Mouse (Mus musculus) T-helper 1 cell (primary cell): ENCODE measurements around the gene Bhlhe40.

ENCODE experiments used
- in situ Hi-C: fragments of 300-600 bp; cut with MboI, MseI; formaldehyde crosslinking; loops from one replicate; pipeline ENCODE4 v1.15.1; 2025; ENCODE audit warnings: high pct_unique_total_duplicates

The Bhlhe40 gene

GRCm38 (mm10) chr6:108662314-108663240 lies 2.1 kb downstream of the Bhlhe40 start:
- in situ Hi-C loops, result loop anchor here (5.0 kb wide), 2 partner anchors 110 to 220 kb away; no protein-coding TSS in a partner anchor

GRCm38 (mm10) chr6:108663241-108664194 lies 3.1 kb downstream of the Bhlhe40 start:
- in situ Hi-C loops, result loop anchor here (5.0 kb wide), 2 partner anchors 111 to 221 kb away; no protein-coding TSS in a partner anchor

GRCm38 (mm10) chr6:108664533-108665150 lies 4.2 kb downstream of the Bhlhe40 start:
- in situ Hi-C loops, result loop anchor here (5.0 kb wide), 3 partner anchors 38 to 222 kb away; no protein-coding TSS in a partner anchor

- in situ Hi-C loops, result loop anchor here (5.0 kb wide), 1 partner anchor 37 kb away; no protein-coding TSS in a partner anchor
Observed at GRCm38 (mm10) chr6:108665587-108665986, 5.2 kb downstream of the Bhlhe40 start.

GRCm38 (mm10) chr6:108666648-108667488 lies 6.4 kb downstream of the Bhlhe40 start:
- in situ Hi-C loops, result loop anchor here (5.0 kb wide), 1 partner anchor 35 kb away; no protein-coding TSS in a partner anchor

GRCm38 (mm10) chr6:108667599-108668021 lies 7.2 kb downstream of the Bhlhe40 start:
- in situ Hi-C loops, result loop anchor here (5.0 kb wide), 1 partner anchor 35 kb away; no protein-coding TSS in a partner anchor

- in situ Hi-C loops, result loop anchor here (5.0 kb wide), 1 partner anchor 34 kb away; no protein-coding TSS in a partner anchor
Observed at GRCm38 (mm10) chr6:108668321-108668786, 7.9 kb downstream of the Bhlhe40 start.

GRCm38 (mm10) chr6:108670276-108670675 lies 9.8 kb downstream of the Bhlhe40 start:
- in situ Hi-C loops, result no loop called here

GRCm38 (mm10) chr6:108670821-108671220 lies 10.4 kb downstream of the Bhlhe40 start:
- in situ Hi-C loops, result no loop called here

GRCm38 (mm10) chr6:108672094-108672493 lies 11.7 kb downstream of the Bhlhe40 start:
- in situ Hi-C loops, result no loop called here

GRCm38 (mm10) chr6:108674221-108674620 lies 13.8 kb downstream of the Bhlhe40 start:
- in situ Hi-C loops, result no loop called here

GRCm38 (mm10) chr6:108676783-108677340 lies 16.4 kb downstream of the Bhlhe40 start:
- in situ Hi-C loops, result no loop called here

GRCm38 (mm10) chr6:108677697-108678096 lies 17.3 kb downstream of the Bhlhe40 start:
- in situ Hi-C loops, result no loop called here

GRCm38 (mm10) chr6:108678227-108678626 lies 17.8 kb downstream of the Bhlhe40 start:
- in situ Hi-C loops, result no loop called here

- in situ Hi-C loops, result no loop called here
Observed at GRCm38 (mm10) chr6:108680503-108680902, 20.1 kb downstream of the Bhlhe40 start.

- in situ Hi-C loops, result no loop called here
Observed at GRCm38 (mm10) chr6:108681084-108681483, 20.7 kb downstream of the Bhlhe40 start.

- in situ Hi-C loops, result no loop called here
Observed at GRCm38 (mm10) chr6:108683140-108683539, 22.7 kb downstream of the Bhlhe40 start.

- in situ Hi-C loops, result no loop called here
Observed at GRCm38 (mm10) chr6:108684430-108684829, 24.0 kb downstream of the Bhlhe40 start.

- in situ Hi-C loops, result no loop called here
Observed at GRCm38 (mm10) chr6:108685758-108686355, 25.4 kb downstream of the Bhlhe40 start.
